Mouse (Mus musculus): ENCODE measurements around the gene Dip2b.

DNA sequence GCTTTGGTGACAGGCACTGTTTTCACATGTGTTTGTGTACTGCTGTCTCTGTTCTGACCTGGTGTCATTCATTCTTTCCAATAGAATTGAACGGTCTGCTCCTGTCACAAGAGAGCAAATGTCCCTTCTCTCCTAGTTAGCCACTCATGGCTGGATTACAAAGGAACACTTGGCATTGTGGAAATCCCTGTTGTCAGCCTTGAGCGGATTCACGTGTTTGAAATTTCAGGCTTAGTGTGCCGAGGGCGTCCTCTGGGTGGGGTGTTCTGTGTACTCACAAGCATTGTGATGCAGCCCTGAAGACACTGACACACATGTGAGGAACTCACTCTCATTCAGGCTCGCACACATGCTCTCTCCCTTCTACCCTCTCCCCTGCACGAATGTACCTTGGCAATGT lies 61.9 kb downstream of the Dip2b start:
- no peak for TF ChIP-seq CTCF (IDR thresholded peaks at IDR 0.05; ENCODE audit: borderline replicate concordance, insufficient read depth, low read depth, low read length)
- no peak for TF ChIP-seq POLR2A (IDR thresholded peaks at IDR 0.05; ENCODE audit: borderline replicate concordance, insufficient read depth, low read length)
